Mouse (Mus musculus) cerebellum, adult 2 months (tissue): ENCODE measurements around the gene Pkp3.

Experiments
- CTCF ChIP-seq: fragments of 200-500 bp; IDR thresholded peaks from 2 replicates; pipeline ENCODE4 v1.5.1; 2011; ENCODE audit warnings: low read depth, mild to moderate bottlenecking, control low read depth, low read length, moderate library complexity, borderline replicate concordance; ENCODE audit not compliant: insufficient read depth
- POLR2A ChIP-seq: fragments of 200-500 bp; IDR thresholded peaks from 2 replicates; pipeline ENCODE4 v1.6.1; 2011; ENCODE audit warnings: low read length, control low read depth, borderline replicate concordance; ENCODE audit not compliant: insufficient read depth

DNA sequence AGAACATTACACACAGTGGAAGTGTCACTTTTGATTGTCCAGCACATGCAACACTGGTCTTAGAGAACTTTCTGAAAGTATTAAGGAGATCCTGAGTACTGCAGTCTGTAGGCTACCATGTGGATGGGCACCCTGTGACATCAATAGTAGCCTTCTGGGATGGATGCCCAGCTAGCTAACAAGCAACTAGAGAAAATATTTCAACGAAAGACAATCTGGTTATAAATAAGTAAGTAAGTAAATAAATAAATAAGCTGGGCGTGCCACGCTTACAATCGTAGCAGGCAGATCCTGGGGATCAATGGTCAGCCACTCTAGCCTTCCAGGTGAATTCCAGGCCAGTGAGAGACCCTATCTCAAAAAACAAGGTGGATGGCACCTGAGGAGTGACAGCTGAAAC is 26.0 kb upstream of the Pkp3 start:
- no peak for TF ChIP-seq POLR2A
- no peak for TF ChIP-seq CTCF
